ENCODE assay signal across 28 mouse cellular contexts in the genomic region with DNA sequence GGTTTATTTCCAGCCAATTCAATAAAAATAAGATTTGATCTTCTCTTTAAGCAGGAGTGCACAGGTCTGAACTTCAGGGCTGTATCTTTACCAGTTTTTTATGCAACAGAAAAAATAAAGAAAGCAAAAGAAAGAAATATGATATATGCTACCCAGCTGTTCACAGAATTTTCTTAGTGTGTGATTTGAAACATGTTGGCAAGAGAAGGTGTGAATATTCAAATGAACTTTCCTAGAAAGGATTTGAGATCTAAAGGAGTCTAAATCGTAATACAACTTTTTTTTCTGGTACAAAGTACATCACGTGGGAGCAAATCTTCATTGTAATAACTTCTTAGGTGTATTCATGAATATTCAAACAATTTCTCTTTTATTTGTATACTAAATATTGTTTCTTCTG.
DNase-seq lines count a peak whose midpoint lies in the region; ATAC-seq lines count a peak whose summit lies in the region.
"Had no signal": no experiment of that assay in that cellular context is flagged by ENCODE, and none has a peak within 500 bp of the region (broad histone marks: within the 10 kb centered on the region; RNA-seq: fewer than 3 reads in every experiment).

No protein-coding gene starts in this region.

- no peaks in the 10 kb centered on the region for H3K4me1 ChIP-seq in forebrain, embryonic 14.5 days (ENCODE audit: control insufficient read depth, insufficient read depth, low read length)
- H3K4me1 ChIP-seq in forebrain, embryonic 11.5 days (replicated peaks; ENCODE audit: control insufficient read depth, insufficient read depth, low read length), result no peaks in the 10 kb centered on the region
- H3K4me1 ChIP-seq: embryonic facial prominence, embryonic 10.5 days; embryonic facial prominence, embryonic 13.5 days; forebrain, embryonic 13.5 days; heart, embryonic 12.5 days; heart, embryonic 15.5 days; hindbrain, embryonic 10.5 days; hindbrain, embryonic 13.5 days had no signal

- WGBS in forebrain, embryonic 14.5 days, result 69% methylated on average over 2 of the region's 2 CpGs
- 92% methylated on average over 2 of the region's 2 CpGs for WGBS in forebrain, embryonic 11.5 days

- H3K9me3 ChIP-seq in forebrain, embryonic 14.5 days (replicated peaks; ENCODE audit: control insufficient read depth, low read length), result no peaks in the 10 kb centered on the region
- H3K9me3 ChIP-seq in forebrain, embryonic 11.5 days (ENCODE audit: control insufficient read depth, low read length), result no peaks in the 10 kb centered on the region
- H3K9me3 ChIP-seq: embryonic facial prominence, embryonic 10.5 days; embryonic facial prominence, embryonic 13.5 days; forebrain, embryonic 13.5 days; heart, embryonic 12.5 days; heart, embryonic 15.5 days; hindbrain, embryonic 10.5 days; hindbrain, embryonic 13.5 days had no signal

- H3K4me2 ChIP-seq in forebrain, embryonic 14.5 days (ENCODE audit: low read length), result no peak overlapping the region
- H3K4me2 ChIP-seq in forebrain, embryonic 11.5 days (ENCODE audit: low read depth, low read length, severe bottlenecking), result no peak overlapping the region
- H3K4me2 ChIP-seq: embryonic facial prominence, embryonic 13.5 days; forebrain, embryonic 13.5 days; heart, embryonic 12.5 days; heart, embryonic 15.5 days; hindbrain, embryonic 13.5 days had no signal

- no peak overlapping the region for H3K27ac ChIP-seq in forebrain, embryonic 14.5 days (ENCODE audit: low read depth, low read length)
- no peak overlapping the region for H3K27ac ChIP-seq in forebrain, embryonic 11.5 days (ENCODE audit: low read depth, low read length)
- H3K27ac ChIP-seq: embryonic facial prominence, embryonic 10.5 days; embryonic facial prominence, embryonic 13.5 days; forebrain, embryonic 13.5 days; heart, embryonic 15.5 days; hindbrain, embryonic 10.5 days; hindbrain, embryonic 13.5 days had no signal

- H3K27me3 ChIP-seq in forebrain, embryonic 14.5 days (replicated peaks; ENCODE audit: control insufficient read depth, insufficient read depth, low read length), result no peaks in the 10 kb centered on the region
- no peaks in the 10 kb centered on the region for H3K27me3 ChIP-seq in forebrain, embryonic 11.5 days (ENCODE audit: control insufficient read depth, insufficient read depth, low read length)
- H3K27me3 ChIP-seq: embryonic facial prominence, embryonic 13.5 days; forebrain, embryonic 13.5 days; heart, embryonic 12.5 days; heart, embryonic 15.5 days; hindbrain, embryonic 13.5 days had no signal

- no peak overlapping the region for H3K4me3 ChIP-seq in forebrain, embryonic 14.5 days (ENCODE audit: low read depth, low read length)
- no peak overlapping the region for H3K4me3 ChIP-seq in forebrain, embryonic 11.5 days (ENCODE audit: low read depth, low read length)
- H3K4me3 ChIP-seq: embryonic facial prominence, embryonic 10.5 days; embryonic facial prominence, embryonic 13.5 days; erythroblast, embryonic 14.5 days; forebrain, embryonic 13.5 days; heart, embryonic 12.5 days; heart, embryonic 15.5 days; hindbrain, embryonic 10.5 days; hindbrain, embryonic 13.5 days had no signal

- H3K9ac ChIP-seq in forebrain, embryonic 14.5 days (ENCODE audit: low read length), result no peak overlapping the region
- no peak overlapping the region for H3K9ac ChIP-seq in forebrain, embryonic 11.5 days (ENCODE audit: low read length)
- H3K9ac ChIP-seq: embryonic facial prominence, embryonic 13.5 days; forebrain, embryonic 13.5 days; heart, embryonic 12.5 days; heart, embryonic 15.5 days; hindbrain, embryonic 13.5 days had no signal

- no peak for ATAC-seq in forebrain, embryonic 14.5 days
- no peak for ATAC-seq in forebrain, embryonic 11.5 days (replicated peaks; ENCODE audit: low FRiP score)
- ATAC-seq: activated CD4-positive, CD25-positive, alpha-beta regulatory T cell, adult 4 months; forebrain, embryonic 13.5 days; hindbrain, embryonic 16.5 days had no signal

- peak; percentile 33 for DNase-seq in forebrain, embryonic 14.5 days (ENCODE audit: low spot score)
- DNase-seq in forebrain, embryonic 11.5 days (ENCODE audit: low spot score), result no peak
- DNase-seq in left cerebral cortex, adult 11 months (ENCODE audit: low spot score), result peak; percentile 16
- DNase-seq in left cerebral cortex, adult 8-10 months (ENCODE audit: low spot score in 2 of 2), result no peak
- DNase-seq in brain, adult 2 months (ENCODE audit: low read depth, low spot score), result peak; percentile 63
- DNase-seq in telencephalon, adult 2 months (ENCODE audit: low read depth, low spot score), result peak; percentile 61
- no peak for DNase-seq in urinary bladder, adult 2 months (ENCODE audit: low spot score)
- DNase-seq: adrenal gland, adult 8-10 months; adrenal gland, postnatal 25 days; cerebellum, adult 11-12 months; cerebellum, adult 8-10 months; cerebellum, postnatal 10 days; cerebellum, postnatal 36 days; embryo, embryonic 11 days; gastrocnemius, postnatal 25 days; heart, adult 18-20 months; heart, postnatal 10 days; heart, postnatal 36 days had no signal

- no peaks in the 10 kb centered on the region for H3K36me3 ChIP-seq in forebrain, embryonic 14.5 days (ENCODE audit: control insufficient read depth, insufficient read depth, low read length)
- H3K36me3 ChIP-seq in forebrain, embryonic 11.5 days (ENCODE audit: control insufficient read depth, insufficient read depth, low read length), result no peaks in the 10 kb centered on the region
- H3K36me3 ChIP-seq: embryonic facial prominence, embryonic 10.5 days; embryonic facial prominence, embryonic 13.5 days; heart, embryonic 12.5 days; heart, embryonic 15.5 days; hindbrain, embryonic 10.5 days; hindbrain, embryonic 13.5 days had no signal

Comparison
In these comparisons a context has a peak if more than half of its experiments do, and no peak if none do; other contexts are left out.
1. DNase-seq: peak in forebrain, embryonic 14.5 days (single experiment), left cerebral cortex, adult 11 months (single experiment), brain, adult 2 months (single experiment) and telencephalon, adult 2 months (single experiment); none in forebrain, embryonic 11.5 days (single experiment), left cerebral cortex, adult 8-10 months (0 of 2) and urinary bladder, adult 2 months (single experiment).